Mouse (Mus musculus) 416B (cell line): Measurements from ENCODE around the gene Ncoa3.

Source experiments
- DNase-seq: peaks from one replicate; pipeline ENCODE4 v3.0.0; 2011; ENCODE audit warnings: low read depth

The Ncoa3 gene

GRCm38 (mm10) chr2:166002429-166002828, 10.0 kb downstream of the Ncoa3 start:
- no peak for DNase-seq

GRCm38 (mm10) chr2:166003004-166003403, 10.6 kb downstream of the Ncoa3 start:
- peak; percentile 61 for DNase-seq

- no peak for DNase-seq
Measured at GRCm38 (mm10) chr2:166007046-166007445, 14.6 kb downstream of the Ncoa3 start.

GRCm38 (mm10) chr2:166008558-166009392, 16.3 kb downstream of the Ncoa3 start:
- DNase-seq = no peak

GRCm38 (mm10) chr2:166009393-166009947, 17.0 kb downstream of the Ncoa3 start:
- DNase-seq = no peak

GRCm38 (mm10) chr2:166010321-166010720, 17.9 kb downstream of the Ncoa3 start:
- DNase-seq = no peak

- DNase-seq = no peak
Measured at GRCm38 (mm10) chr2:166011422-166011821, 19.0 kb downstream of the Ncoa3 start.

GRCm38 (mm10) chr2:166012145-166012544, 19.7 kb downstream of the Ncoa3 start:
- peak; percentile 85 for DNase-seq

- DNase-seq = no peak
Measured at GRCm38 (mm10) chr2:166018769-166019168, 26.3 kb downstream of the Ncoa3 start.

- DNase-seq = no peak
Measured at GRCm38 (mm10) chr2:166020026-166020425, 27.6 kb downstream of the Ncoa3 start.

- DNase-seq = peak; percentile 64
Measured at GRCm38 (mm10) chr2:166021073-166021610, 28.7 kb downstream of the Ncoa3 start.

GRCm38 (mm10) chr2:166021642-166022041, 29.2 kb downstream of the Ncoa3 start:
- no peak for DNase-seq

GRCm38 (mm10) chr2:166022327-166022726, 29.9 kb downstream of the Ncoa3 start:
- no peak for DNase-seq

GRCm38 (mm10) chr2:166024079-166024478, 31.6 kb downstream of the Ncoa3 start:
- DNase-seq = no peak

- DNase-seq = no peak
Measured at GRCm38 (mm10) chr2:166024621-166025020, 32.2 kb downstream of the Ncoa3 start.

GRCm38 (mm10) chr2:166025943-166026342, 33.5 kb downstream of the Ncoa3 start:
- no peak for DNase-seq

- no peak for DNase-seq
Measured at GRCm38 (mm10) chr2:166027834-166028233, 35.4 kb downstream of the Ncoa3 start.

- peak; percentile 37 for DNase-seq
Measured at GRCm38 (mm10) chr2:166029232-166029631, 36.8 kb downstream of the Ncoa3 start.

GRCm38 (mm10) chr2:166030256-166030995, 38.0 kb downstream of the Ncoa3 start:
- peak; percentile 77 for DNase-seq

- DNase-seq = peak; percentile 93
Measured at GRCm38 (mm10) chr2:166031120-166031929, 38.9 kb downstream of the Ncoa3 start.

- DNase-seq = no peak
Measured at GRCm38 (mm10) chr2:166032628-166033027, 40.2 kb downstream of the Ncoa3 start.
